Mouse (Mus musculus) intestine, postnatal 0 days (tissue): ENCODE measurements around the gene Wfdc8. TPM values are rescaled to one million over a fixed set of nuclear protein-coding genes. Genes with fewer than 3 reads are reported as not detected.

Source experiments
- ATAC-seq: fragments of 200-750 bp; cut with Nextera tagmentation; 2 replicates; pipeline ENCODE4 v1.8.0; 2017; ENCODE audit warnings: mild to moderate bottlenecking, moderate TSS enrichment, moderate library complexity
- H3K27ac ChIP-seq: fragments of 300-500 bp; sonication (generic); 2 replicates; pipeline ENCODE4 v1.5.1; 2014; ENCODE audit warnings: mild to moderate bottlenecking, low read depth, low read length, moderate library complexity
- H3K27me3 ChIP-seq: fragments of 300-500 bp; sonication (generic); replicated peaks from 2 replicates; pipeline ENCODE4 v1.6.1; 2014; ENCODE audit warnings: low read length, mixed read lengths; ENCODE audit not compliant: control insufficient read depth, insufficient read depth
- H3K36me3 ChIP-seq: fragments of 300-500 bp; sonication (generic); 2 replicates; pipeline ENCODE4 v1.6.1; 2014; ENCODE audit warnings: mild to moderate bottlenecking, moderate library complexity; ENCODE audit not compliant: control insufficient read depth, insufficient read depth
- H3K4me1 ChIP-seq: fragments of 300-500 bp; sonication (generic); replicated peaks from 2 replicates; pipeline ENCODE4 v1.6.1; 2014; ENCODE audit warnings: antibody characterized with exemption, low read length, mixed read lengths; ENCODE audit not compliant: control insufficient read depth, insufficient read depth
- H3K4me2 ChIP-seq: fragments of 300-500 bp; sonication (generic); replicated peaks from 2 replicates; pipeline ENCODE4 v1.6.1; 2014; ENCODE audit warnings: low read depth, mild to moderate bottlenecking, moderate library complexity
- H3K4me3 ChIP-seq: fragments of 300-500 bp; sonication (generic); 2 replicates; pipeline ENCODE4 v1.5.1; 2014; ENCODE audit warnings: low read depth, low read length
- H3K9ac ChIP-seq: fragments of 300-500 bp; sonication (generic); 2 replicates; pipeline ENCODE4 v1.6.1; 2014; ENCODE audit warnings: mild to moderate bottlenecking, low read depth, low read length
- H3K9me3 ChIP-seq: fragments of 300-500 bp; sonication (generic); 2 replicates; pipeline ENCODE4 v1.6.1; 2016; ENCODE audit warnings: mixed run types; ENCODE audit not compliant: control insufficient read depth
- CTCF ChIP-seq: sonication (generic); IDR thresholded peaks from 2 replicates; pipeline ENCODE4 v1.5.1; 2016; ENCODE audit warnings: low read depth, mild to moderate bottlenecking, control low read depth, antibody characterized with exemption, moderate library complexity
- WGBS: fragments of 180-500 bp; shearing (Covaris S2); extraction: QIAGEN DNeasy Blood & Tissue Kit; methylation state at CpG from one replicate; pipeline ENCODE4 v1.1.7; 2014; 5-methylcytosine and 5-hydroxymethylcytosine counted together
- polyA plus RNA-seq: library from polyadenylated mRNA; unstranded; fragments of >200 nt; fragmentation: Nextera tagmentation; extraction: Ambion mirVana; gene quantifications from 2 replicates; pipeline ENCODE4 v1.2.1, GENCODE M21; 2015

Wfdc8 gene
- polyA plus RNA-seq, 1 experiment from 2014 or later, result not detected

GRCm38 (mm10) chr2:164635266-164635665 is 21.8 kb upstream of the Wfdc8 start:
- H3K4me1 ChIP-seq, result no peaks in the 10 kb centered on the region
- no peak overlapping the region for H3K9ac ChIP-seq
- no peak overlapping the region for H3K27ac ChIP-seq
- 75% methylated on average over 9 of the region's 9 CpGs for WGBS
- TF ChIP-seq CTCF, result peak; percentile 52
- H3K36me3 ChIP-seq, result no peaks in the 10 kb centered on the region
- no peak for ATAC-seq
- no peaks in the 10 kb centered on the region for H3K27me3 ChIP-seq
- H3K4me2 ChIP-seq, result no peak overlapping the region
- H3K4me3 ChIP-seq, result no peak overlapping the region
- no peaks in the 10 kb centered on the region for H3K9me3 ChIP-seq

- no peaks in the 10 kb centered on the region for H3K36me3 ChIP-seq
- no peak overlapping the region for H3K4me2 ChIP-seq
- H3K9me3 ChIP-seq, result no peaks in the 10 kb centered on the region
- H3K27ac ChIP-seq, result no peak overlapping the region
- H3K27me3 ChIP-seq, result no peaks in the 10 kb centered on the region
- H3K9ac ChIP-seq, result no peak overlapping the region
- ATAC-seq, result no peak
- WGBS, result 78% methylated on average over 4 of the region's 4 CpGs
- H3K4me3 ChIP-seq, result no peak overlapping the region
- TF ChIP-seq CTCF, result peak; percentile 53
- H3K4me1 ChIP-seq, result no peaks in the 10 kb centered on the region
Measured at GRCm38 (mm10) chr2:164621775-164622174, 8.3 kb upstream of the Wfdc8 start.

GRCm38 (mm10) chr2:164619050-164619449 is 5.6 kb upstream of the Wfdc8 start:
- Histone ChIP-seq H3K27ac (no peak overlapping the region), H3K9me3 (no peaks in the 10 kb centered on the region), H3K4me2 (no peak overlapping the region), H3K27me3 (no peaks in the 10 kb centered on the region), H3K4me1 (no peaks in the 10 kb centered on the region), H3K4me3 (no peak overlapping the region), H3K36me3 (no peaks in the 10 kb centered on the region), H3K9ac (no peak overlapping the region)
- ATAC-seq, result no peak
- TF ChIP-seq CTCF, result no peak
- 69% methylated on average over 5 of the region's 5 CpGs for WGBS

GRCm38 (mm10) chr2:164615386-164615785 is 2.0 kb upstream of the Wfdc8 start:
- no peaks in the 10 kb centered on the region for H3K4me1 ChIP-seq
- no peaks in the 10 kb centered on the region for H3K9me3 ChIP-seq
- no peak overlapping the region for H3K4me2 ChIP-seq
- 88% methylated on average over 3 of the region's 3 CpGs for WGBS
- TF ChIP-seq CTCF, result no peak
- no peak for ATAC-seq
- H3K36me3 ChIP-seq, result no peaks in the 10 kb centered on the region
- H3K27me3 ChIP-seq, result no peaks in the 10 kb centered on the region
- H3K9ac ChIP-seq, result no peak overlapping the region
- H3K4me3 ChIP-seq, result no peak overlapping the region
- H3K27ac ChIP-seq, result no peak overlapping the region

DNA sequence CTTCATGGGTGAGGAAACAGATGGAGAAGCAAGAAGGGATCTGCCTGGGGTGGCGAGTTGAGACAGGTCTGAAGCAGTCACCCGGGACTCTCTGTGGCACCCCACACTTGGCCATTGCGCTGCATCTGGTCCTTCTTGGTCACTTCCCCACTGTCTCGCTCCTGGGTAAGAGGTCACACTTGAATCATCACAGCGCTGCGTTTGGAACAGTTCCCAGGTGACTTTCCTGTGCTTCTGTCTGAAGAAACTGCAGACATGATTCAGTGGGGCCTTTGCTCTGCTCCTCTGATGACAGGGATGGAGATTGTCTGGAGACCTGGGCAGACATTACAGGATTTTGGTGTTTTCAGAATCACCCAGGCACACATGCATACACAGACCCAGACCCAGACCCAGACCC is 4.6 kb downstream of the Wfdc8 start:
- no peak overlapping the region for H3K4me2 ChIP-seq
- H3K4me3 ChIP-seq, result no peak overlapping the region
- no peak overlapping the region for H3K27ac ChIP-seq
- no peak overlapping the region for H3K9ac ChIP-seq
- no peaks in the 10 kb centered on the region for H3K4me1 ChIP-seq
- ATAC-seq, result no peak
- H3K36me3 ChIP-seq, result no peaks in the 10 kb centered on the region
- no peaks in the 10 kb centered on the region for H3K27me3 ChIP-seq
- no peak for TF ChIP-seq CTCF
- 82% methylated on average over 6 of the region's 6 CpGs for WGBS
- H3K9me3 ChIP-seq, result no peaks in the 10 kb centered on the region

- no peaks in the 10 kb centered on the region for H3K27me3 ChIP-seq
- WGBS, result 95% methylated on average over 8 of the region's 8 CpGs
- H3K36me3 ChIP-seq, result no peaks in the 10 kb centered on the region
- no peaks in the 10 kb centered on the region for H3K4me1 ChIP-seq
- no peak overlapping the region for H3K4me2 ChIP-seq
- no peak overlapping the region for H3K9ac ChIP-seq
- H3K27ac ChIP-seq, result no peak overlapping the region
- TF ChIP-seq CTCF, result no peak
- H3K4me3 ChIP-seq, result no peak overlapping the region
- ATAC-seq, result no peak
- H3K9me3 ChIP-seq, result no peaks in the 10 kb centered on the region
Measured at GRCm38 (mm10) chr2:164604411-164604810, 9.0 kb downstream of the Wfdc8 start.

DNA sequence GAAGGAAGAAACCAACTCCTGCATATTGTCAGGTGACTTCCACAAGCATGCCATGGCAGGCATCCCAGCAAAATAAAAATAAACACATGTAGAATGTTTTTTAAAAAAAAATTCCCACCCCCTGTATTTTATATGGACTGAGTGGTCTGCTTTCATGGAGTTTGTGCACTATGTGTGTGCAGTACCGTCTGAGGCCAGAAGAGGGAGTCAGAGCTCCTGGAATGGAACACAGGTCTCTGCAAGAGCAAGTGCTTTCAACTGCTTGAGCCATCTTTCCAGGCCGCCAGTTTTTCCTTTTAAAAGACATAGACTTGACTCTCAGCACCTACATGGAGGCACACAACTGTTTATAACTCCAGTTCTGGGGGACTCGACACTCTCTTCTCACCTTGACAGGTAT is 9.9 kb downstream of the Wfdc8 start:
- WGBS, result 89% methylated on average over 3 of the region's 3 CpGs
- Histone ChIP-seq H3K27me3 (no peaks in the 10 kb centered on the region), H3K4me3 (no peak overlapping the region), H3K36me3 (no peaks in the 10 kb centered on the region), H3K4me2 (no peak overlapping the region), H3K4me1 (no peaks in the 10 kb centered on the region), H3K9me3 (no peaks in the 10 kb centered on the region), H3K27ac (no peak overlapping the region), H3K9ac (no peak overlapping the region)
- no peak for ATAC-seq
- no peak; the same call in 1 of the 2 replicates for TF ChIP-seq CTCF
